Mouse (Mus musculus): Measurements from ENCODE around the gene Slco4a1.

Slco4a1 gene

DNA sequence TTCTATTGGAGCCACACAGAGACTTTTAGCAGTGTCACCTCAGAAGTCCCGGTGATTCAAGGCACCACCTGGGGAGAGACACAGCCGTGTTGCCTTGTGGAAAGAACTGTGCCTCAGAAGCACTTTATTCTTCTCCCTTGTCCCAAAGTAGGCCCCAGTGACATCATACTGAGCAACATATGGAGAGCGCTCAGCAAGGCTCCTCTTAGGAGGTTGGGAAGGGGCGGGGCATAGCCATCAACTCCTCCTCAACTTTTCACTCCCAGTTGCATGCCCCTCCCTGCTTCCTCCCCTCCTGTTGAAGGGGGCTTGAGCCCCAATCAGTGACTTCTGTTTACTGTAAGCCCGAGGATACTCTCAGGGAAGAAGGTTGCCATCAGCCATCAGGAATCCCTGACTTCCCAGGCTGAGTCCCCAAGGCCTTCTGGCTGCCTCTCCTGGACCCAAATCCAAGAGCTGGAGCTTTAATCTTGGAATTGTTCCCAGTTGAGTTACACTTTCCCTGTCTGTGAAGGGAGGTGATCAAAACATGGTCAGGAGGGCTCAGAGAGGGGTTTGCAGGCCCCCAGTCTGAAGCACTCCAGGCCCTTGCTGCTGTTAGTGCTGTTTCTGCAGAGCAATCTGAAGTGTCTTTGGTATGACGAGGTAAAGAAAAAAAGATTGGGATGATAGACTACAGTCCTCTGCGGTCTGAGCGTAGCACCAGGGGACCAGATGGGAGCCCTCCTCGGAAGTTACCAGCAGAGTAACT is 45.3 kb downstream of the Slco4a1 start:
- DNase-seq (ENCODE audit: low read depth, low spot score): no peak

DNA sequence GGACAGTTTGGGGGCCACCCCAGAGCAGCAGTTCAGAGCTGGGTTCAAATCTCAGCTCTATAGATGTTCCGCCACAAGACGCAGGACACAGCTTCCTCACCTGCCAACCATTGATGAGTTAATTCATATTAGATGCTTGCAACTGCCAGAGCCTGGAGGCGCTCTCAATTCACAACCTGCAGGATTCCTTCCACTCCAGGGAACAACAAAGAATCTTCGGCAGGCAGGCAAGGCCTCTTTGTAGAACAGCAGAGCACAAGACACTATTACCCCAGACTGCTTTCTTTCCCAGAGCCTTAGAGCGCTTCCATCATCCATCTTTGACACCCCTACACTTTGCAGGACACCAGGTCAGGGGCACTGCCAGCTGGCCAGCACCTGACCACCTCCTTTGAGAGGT is 50.2 kb downstream of the Slco4a1 start:
- no peak for DNase-seq (ENCODE audit: low read depth, low spot score)

DNA sequence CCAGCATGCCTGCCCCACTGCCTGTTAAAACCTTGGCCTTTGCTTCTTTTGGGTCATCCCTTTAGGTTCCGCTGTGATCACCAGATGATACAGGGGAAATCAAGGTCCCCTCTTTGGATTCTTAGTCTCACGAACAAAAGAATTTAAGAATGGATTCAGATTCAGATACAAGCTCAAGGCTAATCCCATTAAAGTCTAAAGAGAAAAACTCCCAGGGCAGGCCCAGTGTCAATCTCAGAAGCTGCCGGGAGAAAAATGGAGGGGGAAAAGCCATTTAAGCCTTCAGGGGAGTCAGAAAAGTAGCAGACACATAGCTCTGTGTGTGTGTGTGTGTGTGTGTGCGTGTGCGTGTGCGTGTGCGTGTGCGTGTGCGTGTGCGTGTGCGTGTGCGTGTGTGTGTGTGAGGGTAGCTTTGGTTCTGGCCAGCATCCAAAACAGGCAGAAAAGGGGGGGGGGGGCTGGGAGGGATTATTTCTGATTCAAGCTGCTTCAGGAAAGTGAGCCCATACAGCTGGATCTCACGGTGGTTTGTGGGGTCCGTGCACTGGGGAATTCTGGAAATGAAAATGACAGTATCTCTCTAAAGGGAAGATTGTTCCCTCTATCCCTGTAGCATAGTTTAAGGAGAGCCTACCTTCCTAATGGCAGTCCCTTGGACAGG is 52.5 kb downstream of the Slco4a1 start:
- DNase-seq (ENCODE audit: low read depth, low spot score): no peak

DNA sequence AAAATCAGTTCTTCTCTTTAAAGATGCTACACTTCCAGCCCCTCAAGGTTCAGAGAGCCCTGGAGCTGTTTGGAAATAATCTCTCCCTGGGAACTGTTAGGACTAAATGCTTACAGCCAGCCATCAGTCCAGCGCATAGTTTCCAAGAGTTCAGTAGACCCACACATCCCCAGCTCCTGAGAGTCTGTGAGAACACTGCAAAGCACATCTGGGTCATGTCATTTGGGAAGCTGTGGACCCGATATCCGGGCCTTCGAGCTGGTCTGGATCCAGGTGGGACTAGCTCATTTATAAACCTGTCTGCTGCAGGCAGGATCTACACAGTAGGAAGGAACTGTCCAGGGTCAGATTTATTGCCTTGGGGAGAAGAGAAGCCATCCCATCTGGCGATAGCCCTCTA is 54.8 kb downstream of the Slco4a1 start:
- DNase-seq (ENCODE audit: low read depth, low spot score): no peak

DNA sequence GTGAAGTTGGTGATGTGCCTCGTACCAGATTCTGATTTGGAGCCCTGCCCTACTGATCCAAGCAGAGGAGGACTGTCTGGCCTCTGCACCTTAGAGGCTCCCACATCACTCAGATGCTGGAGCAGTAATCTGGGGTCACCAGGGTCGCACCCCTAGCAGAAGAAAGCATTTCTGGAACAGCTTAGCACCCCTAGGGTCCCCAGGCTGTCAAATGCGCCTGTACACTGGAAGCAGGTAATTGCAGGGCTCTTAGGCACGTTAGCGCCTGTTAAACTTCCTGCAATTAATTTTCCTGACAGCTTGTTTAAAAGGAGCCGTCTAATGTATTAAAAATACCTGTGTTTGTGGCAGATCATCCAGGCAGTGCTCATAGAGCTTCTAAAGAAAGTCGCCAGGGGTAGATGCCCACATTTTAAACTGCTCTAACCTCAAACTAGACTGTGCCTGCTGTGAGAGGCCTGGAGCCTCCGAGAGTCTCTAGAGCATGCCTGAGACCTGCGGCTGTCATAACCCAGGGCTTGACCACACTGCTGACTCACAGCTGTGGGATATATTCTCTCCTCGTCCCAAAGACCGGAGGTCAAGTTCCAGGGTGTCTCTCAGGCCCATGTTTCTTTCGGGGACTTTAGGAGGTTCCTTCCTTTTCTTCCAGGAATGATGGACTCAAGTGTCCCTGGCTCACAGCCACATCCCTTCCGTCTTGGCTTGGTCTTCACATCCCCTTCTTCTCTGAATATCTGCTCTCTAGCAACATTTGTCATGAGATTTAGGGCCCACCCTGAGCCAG is 56.0 kb downstream of the Slco4a1 start:
- DNase-seq (ENCODE audit: low read depth, low spot score): no peak

DNA sequence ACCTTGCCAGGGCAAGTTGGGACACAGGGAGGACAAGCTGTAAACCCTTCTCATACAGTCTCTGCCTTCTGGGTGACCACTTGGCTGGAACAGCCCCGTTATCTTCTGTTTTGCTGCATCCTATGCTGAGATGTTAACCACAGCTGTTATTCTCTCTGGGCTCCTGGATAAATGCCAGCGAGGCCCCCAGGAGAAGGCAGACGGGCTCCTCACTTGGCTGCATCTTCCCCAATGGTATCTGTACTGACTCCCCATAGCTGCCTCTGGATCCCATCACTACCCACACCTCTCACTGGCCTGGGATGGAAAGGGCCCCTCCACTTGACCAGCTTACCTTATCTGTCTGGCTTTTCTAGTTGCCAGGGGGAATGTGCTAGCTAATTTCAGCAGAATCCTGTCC is 57.0 kb downstream of the Slco4a1 start:
- DNase-seq (ENCODE audit: low read depth, low spot score): no peak

DNA sequence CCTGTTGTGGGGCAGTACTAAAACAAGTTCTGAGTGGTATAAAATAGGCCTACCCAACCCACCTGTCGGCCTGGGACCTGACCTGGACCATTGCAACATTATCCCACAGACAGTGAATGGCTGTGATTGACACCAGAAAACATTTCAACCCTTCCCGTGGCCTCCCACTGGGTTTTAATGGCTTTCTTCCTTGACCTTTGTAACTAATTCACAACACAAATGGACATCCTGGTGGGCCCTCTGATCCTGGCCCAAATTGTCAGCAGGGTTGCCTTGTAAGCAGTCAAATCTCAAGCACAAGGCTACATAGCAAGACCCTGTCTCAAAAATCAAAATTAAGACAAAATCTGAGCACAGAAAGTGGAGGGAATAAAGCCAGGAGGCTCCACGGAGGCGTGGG is 57.8 kb downstream of the Slco4a1 start:
- DNase-seq (ENCODE audit: low read depth, low spot score): no peak

DNA sequence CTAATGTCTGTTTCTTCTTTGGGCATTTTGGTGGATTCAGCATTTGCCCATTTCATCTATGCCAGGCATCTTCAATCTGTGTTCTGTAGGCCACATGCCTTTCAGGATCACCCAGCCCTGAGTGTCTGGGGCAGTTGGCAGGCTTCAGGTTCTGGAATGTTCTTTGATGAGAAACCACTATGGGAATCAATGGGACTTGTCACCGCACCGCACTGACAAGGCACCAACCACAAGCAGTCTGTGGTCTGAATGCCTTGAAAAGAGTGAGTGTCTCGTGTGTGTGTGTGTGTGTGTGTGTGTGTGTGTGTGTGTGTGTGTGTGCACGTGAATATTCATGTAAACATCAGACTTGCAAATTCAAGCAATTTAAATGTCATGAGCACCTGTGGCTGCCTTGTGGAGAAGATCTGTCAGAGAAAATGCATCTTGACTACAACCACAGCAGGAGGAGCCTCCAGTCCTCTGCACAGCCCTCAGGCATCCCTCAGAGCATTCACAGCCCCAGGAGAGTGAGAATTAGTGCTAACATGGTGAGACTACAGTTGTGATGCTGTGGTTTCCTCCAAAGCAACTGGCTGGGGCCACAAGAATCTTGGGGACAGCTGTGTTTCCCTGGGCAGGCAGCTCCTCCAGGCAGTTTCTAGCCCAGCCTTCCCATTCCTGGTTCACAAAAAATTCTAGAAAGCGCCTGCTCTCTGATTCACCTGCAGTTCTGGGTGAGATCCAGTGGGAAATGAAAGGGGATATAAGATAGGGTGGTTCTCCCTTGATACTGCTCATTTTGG is 65.6 kb downstream of the Slco4a1 start:
- DNase-seq (ENCODE audit: low read depth, low spot score): no peak

DNA sequence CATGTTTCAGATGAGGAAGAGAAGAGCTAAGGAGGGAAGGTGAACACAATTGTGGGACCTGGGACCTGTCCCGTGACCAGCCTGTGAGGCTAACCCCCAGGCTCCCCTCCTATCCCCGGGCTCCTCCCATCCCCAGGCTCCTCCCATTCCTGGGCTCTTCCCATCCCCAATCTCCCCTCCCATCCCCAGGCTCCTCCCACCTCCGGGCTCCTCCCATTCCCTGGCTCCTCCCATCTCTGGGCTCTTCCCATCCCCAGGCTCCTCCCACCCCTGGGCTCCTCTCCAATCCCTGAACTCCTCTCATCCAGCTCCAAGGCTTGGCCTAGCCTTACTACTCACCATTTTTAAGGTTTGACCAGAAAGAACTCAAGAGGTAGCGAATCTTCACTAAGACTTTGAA is 66.8 kb downstream of the Slco4a1 start:
- DNase-seq (ENCODE audit: low read depth, low spot score): peak; percentile 10

Measured in A20 (cell line).